Mouse (Mus musculus) small intestine, adult 2 months (tissue): Measurements from ENCODE around the gene Gm3435. TPM values are rescaled to one million over a fixed set of nuclear protein-coding genes. Genes with fewer than 3 reads are reported as not detected.
"Not testable (repeated sequence)": the region's sequence is repeated elsewhere in the genome, so short reads cannot be mapped to it uniquely, and the experiment has no call there.

Source experiments
- H3K27ac ChIP-seq: fragments of 200-500 bp; 2 replicates; pipeline ENCODE4 v1.5.1; 2012; ENCODE audit warnings: low read depth, low read length, control low read depth, inconsistent platforms; ENCODE audit not compliant: insufficient read depth
- H3K27me3 ChIP-seq: fragments of 200-500 bp; 2 replicates; pipeline ENCODE4 v1.6.1; 2012; ENCODE audit warnings: mild to moderate bottlenecking, moderate library complexity, low read length, inconsistent platforms; ENCODE audit not compliant: control insufficient read depth, insufficient read depth
- H3K36me3 ChIP-seq: fragments of 200-500 bp; 2 replicates; pipeline ENCODE4 v1.6.1; 2012; ENCODE audit warnings: mild to moderate bottlenecking, low read length, control low read depth, inconsistent platforms; ENCODE audit not compliant: control insufficient read depth, insufficient read depth
- H3K4me1 ChIP-seq: fragments of 200-500 bp; 2 replicates; pipeline ENCODE4 v1.6.1; 2012; ENCODE audit warnings: low read length, inconsistent platforms, mixed read lengths; ENCODE audit not compliant: control insufficient read depth, insufficient read depth, insufficient read length
- H3K4me3 ChIP-seq: fragments of 200-500 bp; 2 replicates; pipeline ENCODE4 v1.5.1; 2012; ENCODE audit warnings: low read depth, mild to moderate bottlenecking, control low read depth, inconsistent platforms, low read length, moderate library complexity
- CTCF ChIP-seq: fragments of 200-500 bp; IDR thresholded peaks from 2 replicates; pipeline ENCODE4 v1.5.1; 2012; ENCODE audit warnings: low read depth, mild to moderate bottlenecking, control low read depth, inconsistent platforms, low read length, moderate library complexity, mixed read lengths; ENCODE audit not compliant: insufficient replicate concordance, insufficient read length; ENCODE audit errors: extremely low read depth
- POLR2A ChIP-seq: fragments of 200-500 bp; IDR thresholded peaks from 2 replicates; pipeline ENCODE4 v1.6.1; 2012; ENCODE audit warnings: low read depth, mild to moderate bottlenecking, control low read depth, inconsistent platforms, low read length, moderate library complexity
- WGBS: fragments of 180-500 bp; shearing (Covaris S2); methylation state at CpG from one replicate; pipeline ENCODE4 v1.1.7; 2018; 5-methylcytosine and 5-hydroxymethylcytosine counted together
- polyA plus RNA-seq: library from polyadenylated mRNA; depleted of rRNA; stranded (reverse); fragments of >200 nt; gene quantifications from 2 replicates; pipeline ENCODE4 v1.2.3, GENCODE M21; 2012; rRNA removed

Gene Gm3435
- polyA plus RNA-seq, result 0.15 and 0.24 TPM in 2 replicates

- WGBS, result no CpG with 5 or more reads among the region's 60 CpGs
- not testable (repeated sequence) for H3K4me3 ChIP-seq, H3K36me3 ChIP-seq, H3K27ac ChIP-seq, H3K4me1 ChIP-seq, H3K27me3 ChIP-seq
Measured at GRCm38 (mm10) chr17:15009706-15010413, at the start of gene Gm3435. Gene Gm3435, plus strand, starts transcription at chr17:15010176.

DNA sequence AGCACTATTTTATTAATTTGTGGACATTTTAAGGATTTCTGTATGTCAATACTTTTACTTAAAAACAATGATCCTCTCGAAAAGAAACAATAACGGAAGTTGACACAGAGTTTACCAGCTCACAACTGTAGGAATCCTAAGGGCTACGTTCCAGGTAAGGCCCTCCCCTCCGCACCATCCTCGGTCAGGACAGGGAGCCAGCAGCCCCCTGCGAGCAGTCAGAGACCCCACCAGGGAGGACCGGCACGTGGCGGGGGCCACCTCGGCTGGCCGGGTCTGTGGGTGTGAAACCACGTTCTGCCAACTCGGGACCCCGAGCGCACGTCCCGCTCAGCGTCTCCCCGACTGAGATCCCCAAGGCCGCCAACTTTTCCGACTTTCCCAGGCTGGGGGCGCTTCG, 49.5 kb upstream of the Gm3435 start:
- under 1% methylated on average over 22 of the region's 23 CpGs for WGBS
- Histone ChIP-seq H3K27me3 (no peaks in the 10 kb centered on the region), H3K27ac (no peak overlapping the region), H3K4me1 (peaks cover 2% of the 10 kb centered on the region; the same call in 1 of the 2 replicates), H3K4me3 (peak overlapping the region; percentile 89), H3K36me3 (0 out of 2 replicates have a peak, but pooled peaks cover 2% of the 10 kb centered on the region)
- TF ChIP-seq POLR2A, result no peak
- no peak for TF ChIP-seq CTCF

- H3K27me3 ChIP-seq, H3K36me3 ChIP-seq, H3K4me1 ChIP-seq: not testable (repeated sequence)
- Histone ChIP-seq H3K27ac (peak within 1 kb of the TSS; percentile 59; the same call in 1 of the 2 replicates), H3K4me3 (peak within 1 kb of the TSS; percentile 89)
- 4% methylated on average over 54 of the region's 100 CpGs for WGBS
Measured at GRCm38 (mm10) chr17:14960951-14961556, 48.9 kb upstream of the Gm3435 start, which contains the start of gene Phf10. Gene Phf10, minus strand, starts transcription at chr17:14961273.

DNA sequence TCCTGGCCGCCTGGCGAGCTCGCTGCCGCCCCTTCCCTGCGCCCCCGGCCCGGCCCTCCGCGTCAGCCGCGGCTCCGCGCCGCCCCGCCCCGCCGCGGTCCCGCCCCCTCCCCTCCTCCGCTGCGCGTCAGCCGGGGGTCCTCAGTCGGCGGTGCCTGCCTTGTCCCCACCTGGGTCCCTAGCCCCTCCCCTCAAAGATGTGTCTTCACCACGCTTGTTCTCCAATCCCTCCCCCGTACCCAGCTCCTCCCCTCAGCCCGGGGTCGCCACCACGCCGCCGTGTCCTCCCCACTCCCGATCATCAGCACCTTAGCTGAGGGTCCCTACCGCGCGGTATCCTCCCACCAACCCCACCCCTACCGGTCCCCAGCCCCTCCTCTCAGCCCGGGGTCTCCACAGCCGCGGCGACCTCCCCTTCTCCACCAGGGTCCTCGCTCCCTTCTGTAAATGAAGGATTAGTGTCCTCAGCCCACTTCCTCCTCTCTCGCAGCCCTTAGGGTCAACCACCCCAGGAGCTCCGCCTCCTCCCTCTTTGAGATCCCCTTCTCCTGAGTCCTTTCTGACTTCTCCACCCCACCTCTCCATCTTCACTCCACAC, 48.3 kb upstream of the Gm3435 start:
- H3K4me1 ChIP-seq, H3K27me3 ChIP-seq, H3K36me3 ChIP-seq, H3K27ac ChIP-seq, H3K4me3 ChIP-seq: not testable (repeated sequence)
- WGBS, result no CpG with 5 or more reads among the region's 44 CpGs

GRCm38 (mm10) chr17:14968373-14968913, 41.5 kb upstream of the Gm3435 start:
- not testable (repeated sequence) for H3K36me3 ChIP-seq, H3K4me3 ChIP-seq, H3K27ac ChIP-seq, H3K4me1 ChIP-seq, H3K27me3 ChIP-seq
- WGBS, result no CpG with 5 or more reads among the region's 6 CpGs

DNA sequence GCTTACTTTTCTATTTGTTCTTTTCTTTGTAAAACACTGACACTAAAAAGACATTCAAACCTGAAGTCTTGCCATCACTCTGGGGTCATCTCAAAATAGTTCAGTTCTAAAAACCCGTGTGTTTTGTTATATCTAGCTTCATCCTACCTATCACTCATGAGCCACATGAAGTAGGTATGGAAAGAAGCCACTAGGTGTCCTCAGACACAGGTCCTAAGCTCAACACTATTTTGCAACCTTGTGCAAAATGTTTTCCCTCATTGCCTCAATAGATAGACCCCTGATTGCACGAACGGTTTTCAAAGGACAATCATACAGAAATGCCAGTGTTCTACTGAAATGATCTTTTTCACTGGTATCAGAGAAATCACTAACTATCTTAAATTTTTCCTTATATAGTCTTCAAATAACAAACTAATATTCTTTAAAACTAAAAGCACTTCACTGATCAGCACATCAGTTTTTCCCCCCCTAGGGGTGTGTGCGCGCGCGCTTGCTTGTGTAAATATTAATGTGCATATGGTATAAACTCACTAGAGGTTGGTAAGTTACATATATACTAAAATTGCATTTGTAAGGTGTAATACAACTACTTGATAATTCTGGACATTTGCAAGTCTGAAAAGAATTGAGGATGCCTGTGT, 32.1 kb upstream of the Gm3435 start:
- H3K4me1 ChIP-seq, H3K36me3 ChIP-seq, H3K27ac ChIP-seq, H3K27me3 ChIP-seq, H3K4me3 ChIP-seq: not testable (repeated sequence)
- 0% methylated on average over 4 of the region's 7 CpGs for WGBS

- no CpG with 5 or more reads among the region's 60 CpGs for WGBS
- not testable (repeated sequence) for H3K27me3 ChIP-seq, H3K4me1 ChIP-seq, H3K4me3 ChIP-seq, H3K36me3 ChIP-seq, H3K27ac ChIP-seq
Measured at GRCm38 (mm10) chr17:14978362-14979038, 31.5 kb upstream of the Gm3435 start, which contains the start of the genes 9030025P20Rik and Gm3417. Gene 9030025P20Rik, plus strand, starts transcription at chr17:14978468. Gene Gm3417, minus strand, starts transcription at chr17:14978790.

GRCm38 (mm10) chr17:14990116-14990702, 19.8 kb upstream of the Gm3435 start:
- H3K27me3 ChIP-seq, H3K4me1 ChIP-seq, H3K4me3 ChIP-seq, H3K36me3 ChIP-seq, H3K27ac ChIP-seq: not testable (repeated sequence)
- 77% methylated on average over 4 of the region's 5 CpGs for WGBS

- H3K4me3 ChIP-seq, H3K4me1 ChIP-seq, H3K27ac ChIP-seq, H3K27me3 ChIP-seq, H3K36me3 ChIP-seq: not testable (repeated sequence)
- no CpG with 5 or more reads among the region's 98 CpGs for WGBS
Measured at GRCm38 (mm10) chr17:14992522-14993138, 17.3 kb upstream of the Gm3435 start.
